Mouse (Mus musculus) thymus, adult 18-20 months (tissue): Measurements from ENCODE around the gene Ffar4.

Experiments used
- DNase-seq, 2 experiments: peaks; one replicate each; pipeline ENCODE4 v3.0.0; 2022; ENCODE audit warnings: mixed read lengths in 2 of 2

Gene Ffar4

DNA sequence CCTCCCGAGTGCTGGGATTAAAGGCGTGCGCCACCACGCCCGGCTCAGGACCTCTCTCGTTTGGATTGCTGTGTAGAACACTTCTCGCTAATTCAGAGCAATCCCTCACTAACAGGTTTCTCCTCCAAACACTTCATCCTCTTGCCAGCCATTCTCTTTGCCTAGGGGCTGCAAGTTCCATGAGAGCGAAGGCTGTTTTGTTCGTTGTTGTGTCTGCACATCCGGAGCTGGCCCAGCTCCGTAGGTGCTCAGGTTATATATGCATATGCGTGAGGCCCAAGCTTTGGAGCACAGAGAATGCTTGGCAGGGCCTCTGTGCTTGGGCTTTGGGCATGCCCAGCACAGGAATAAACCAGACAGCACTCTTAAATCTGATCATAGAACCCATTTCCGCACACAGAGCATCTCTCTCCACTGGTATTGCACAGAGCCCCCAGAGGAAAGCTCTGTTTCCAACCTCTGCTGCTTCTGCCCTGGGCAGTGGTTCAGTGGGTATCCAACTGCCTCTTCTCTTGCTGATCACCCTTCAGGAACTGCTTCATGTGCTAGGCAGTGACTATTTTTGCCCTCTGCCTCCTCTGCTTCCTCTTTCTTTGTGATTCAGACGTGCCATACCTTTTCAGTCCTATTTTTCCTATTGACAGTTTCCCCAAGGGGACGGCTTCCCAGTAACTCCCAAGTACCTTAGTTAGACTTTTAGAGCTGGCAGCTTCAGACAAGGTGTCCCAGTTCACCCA, 12.8 kb downstream of the Ffar4 start:
- DNase-seq: no peak

- no peak for DNase-seq
These were observed 14.2 kb downstream of the Ffar4 start for GRCm38 (mm10) chr19:38111056-38111455.

DNA sequence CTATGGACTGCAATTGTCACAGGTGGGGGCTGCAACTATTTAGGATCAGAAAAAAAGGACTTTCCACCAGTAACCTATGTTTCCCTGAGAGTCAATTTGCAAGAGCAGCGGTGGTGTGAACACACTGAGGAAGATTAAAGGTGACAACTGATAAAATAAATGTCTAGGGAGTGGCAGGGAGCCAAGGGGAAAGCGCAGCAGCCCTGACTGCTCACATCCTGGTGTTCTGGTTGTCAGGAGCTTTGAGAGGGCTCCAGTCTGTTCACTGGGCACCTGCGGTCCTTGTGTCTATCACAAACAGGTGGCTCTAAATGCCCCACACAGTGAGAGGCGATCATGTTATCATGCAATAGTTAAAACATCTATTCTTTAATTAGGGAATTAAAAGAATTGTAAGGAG, 15.7 kb downstream of the Ffar4 start:
- no peak for DNase-seq

- DNase-seq: no peak
These were observed 18.1 kb downstream of the Ffar4 start for GRCm38 (mm10) chr19:38114834-38115491.

GRCm38 (mm10) chr19:38120123-38120760, 23.4 kb downstream of the Ffar4 start:
- DNase-seq: no peak

GRCm38 (mm10) chr19:38123921-38124320, 27.1 kb downstream of the Ffar4 start:
- DNase-seq: no peak

GRCm38 (mm10) chr19:38124401-38125218, 27.7 kb downstream of the Ffar4 start:
- no peak for DNase-seq

- DNase-seq: no peak
These were observed 28.3 kb downstream of the Ffar4 start, which contains the start of gene Rbp4 for GRCm38 (mm10) chr19:38125219-38125610. Gene Rbp4, minus strand, starts transcription at chr19:38125281.

GRCm38 (mm10) chr19:38126656-38127055, 29.8 kb downstream of the Ffar4 start:
- DNase-seq: no peak

DNA sequence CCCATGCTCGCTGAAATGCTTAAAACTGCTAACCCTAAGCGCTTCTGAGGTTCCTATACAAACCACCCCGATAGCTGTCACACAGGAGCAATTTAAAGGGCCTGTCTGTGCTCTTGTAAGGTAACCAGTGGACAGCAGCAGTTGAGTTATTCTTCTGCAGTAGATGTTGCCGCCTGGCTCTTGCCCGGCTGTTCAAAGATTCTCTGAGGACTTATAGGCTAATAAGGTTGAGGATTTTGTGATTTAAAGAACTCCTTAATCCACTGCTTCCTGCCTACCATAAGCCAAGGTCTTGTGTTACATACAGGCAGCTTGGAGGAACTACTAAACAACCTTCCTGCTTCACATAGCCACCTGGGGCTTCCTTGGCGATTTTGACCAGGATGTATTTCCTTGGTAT, 35.6 kb downstream of the Ffar4 start, which contains the start of gene Pde6c:
Gene Pde6c, plus strand, starts transcription at position 301 of the 400 bp plus-strand sequence.
- DNase-seq: no peak

GRCm38 (mm10) chr19:38133986-38134385, 37.1 kb downstream of the Ffar4 start:
- DNase-seq: no peak

- DNase-seq: no peak
These were observed 37.9 kb downstream of the Ffar4 start for GRCm38 (mm10) chr19:38134806-38135205.

- no peak for DNase-seq
These were observed 46.8 kb downstream of the Ffar4 start for GRCm38 (mm10) chr19:38143540-38144271.

DNA sequence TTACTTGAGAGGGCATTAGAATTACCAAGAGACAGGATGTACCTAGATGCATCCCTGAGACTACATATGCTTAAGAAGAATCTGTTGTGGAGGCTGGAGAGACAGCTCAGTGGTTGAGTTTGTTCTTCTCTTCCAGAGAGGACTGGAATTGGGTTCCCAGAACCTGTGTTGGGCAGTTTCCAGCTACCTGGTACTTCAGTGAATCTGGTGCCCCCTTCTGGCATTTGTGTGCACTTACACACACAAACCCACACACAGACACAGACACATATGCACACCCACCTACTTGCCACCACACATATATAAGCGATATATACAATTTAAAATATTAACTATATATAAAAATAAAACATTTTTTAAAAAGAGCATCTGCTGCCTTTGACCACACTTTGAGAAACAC, 59.4 kb downstream of the Ffar4 start:
- DNase-seq: no peak

DNA sequence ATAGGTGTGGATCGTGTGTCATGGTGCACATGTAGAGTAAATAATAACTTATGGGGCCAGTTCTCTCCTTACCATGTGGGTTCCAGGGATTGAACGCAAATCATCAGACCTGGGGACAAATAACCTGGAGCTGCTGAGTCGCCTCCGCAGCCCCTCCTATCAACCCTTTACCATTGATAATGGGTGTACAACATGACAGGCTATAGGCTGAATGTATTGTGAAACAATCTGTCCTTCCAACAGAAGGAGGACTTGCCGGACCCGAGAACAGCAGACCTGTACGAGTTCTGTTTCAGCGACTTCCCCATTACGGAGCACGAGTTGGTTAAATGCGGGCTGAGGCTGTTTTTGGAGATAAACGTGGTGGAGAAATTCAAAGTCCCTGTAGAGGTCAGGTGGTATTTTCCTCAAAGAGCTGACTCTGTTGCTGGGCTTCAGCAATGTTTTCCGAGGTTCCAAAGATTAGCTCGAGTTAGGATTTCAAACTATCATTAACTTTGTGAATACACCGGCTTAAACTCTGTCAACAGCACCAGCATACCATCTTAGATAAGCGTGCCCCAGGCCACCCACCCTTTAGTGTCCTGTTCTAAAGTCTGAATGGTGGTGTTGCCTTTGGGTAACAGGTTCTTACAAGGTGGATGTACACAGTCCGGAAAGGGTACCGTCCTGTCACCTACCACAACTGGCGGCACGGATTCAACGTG, 64.9 kb downstream of the Ffar4 start:
- DNase-seq: no peak
